Mouse (Mus musculus): ENCODE data around the gene Spata13.

- TF ChIP-seq EP300 (optimal IDR thresholded peaks at IDR 0.05): no peak
- TF ChIP-seq CTCF (IDR thresholded peaks at IDR 0.05; ENCODE audit: low read depth): no peak
Observed at GRCm38 (mm10) chr14:60738434-60738938, 104.7 kb downstream of the Spata13 start.
